Mouse (Mus musculus) heart, postnatal 0 days (tissue): ENCODE data around the gene Ramp1. TPM values are rescaled to one million over a fixed set of nuclear protein-coding genes. Genes with fewer than 3 reads are reported as not detected.
A peak's percentile ranks its signal among the peaks of the same experiment; 100 is the strongest.

ENCODE experiments used
- ATAC-seq: fragments of 200-750 bp; cut with Nextera tagmentation; 2 replicates; pipeline ENCODE4 v1.8.0; 2017; ENCODE audit warnings: low read depth, moderate number of reproducible peaks, moderate library complexity; ENCODE audit not compliant: insufficient read depth
- DNase-seq: peaks from one replicate; pipeline ENCODE4 v3.0.0-alpha.2; 2016; ENCODE audit warnings: low spot score
- H3K27ac ChIP-seq: fragments of 300-500 bp; sonication (generic); 2 replicates; pipeline ENCODE4 v1.5.1; 2014; ENCODE audit warnings: low read depth, mild to moderate bottlenecking
- H3K27me3 ChIP-seq: fragments of 300-500 bp; sonication (generic); 2 replicates; pipeline ENCODE4 v1.6.1; 2014; ENCODE audit warnings: low read length, mixed read lengths; ENCODE audit not compliant: control insufficient read depth, insufficient read depth
- H3K36me3 ChIP-seq: fragments of 300-500 bp; sonication (generic); replicated peaks from 2 replicates; pipeline ENCODE4 v1.6.1; 2014; ENCODE audit warnings: low read length, mixed read lengths; ENCODE audit not compliant: control insufficient read depth, insufficient read depth
- H3K4me1 ChIP-seq: fragments of 300-500 bp; sonication (generic); 2 replicates; pipeline ENCODE4 v1.6.1; 2014; ENCODE audit warnings: antibody characterized with exemption; ENCODE audit not compliant: control insufficient read depth, insufficient read depth
- H3K4me2 ChIP-seq: fragments of 300-500 bp; sonication (generic); 2 replicates; pipeline ENCODE4 v1.6.1; 2014; ENCODE audit warnings: low read depth, mild to moderate bottlenecking, low read length, moderate library complexity
- H3K4me3 ChIP-seq: fragments of 300-500 bp; sonication (generic); 2 replicates; pipeline ENCODE4 v1.5.1; 2014; ENCODE audit warnings: low read depth, low read length
- H3K9ac ChIP-seq: fragments of 300-500 bp; sonication (generic); replicated peaks from 2 replicates; pipeline ENCODE4 v1.6.1; 2014; ENCODE audit warnings: low read depth, low read length, mixed read lengths
- H3K9me3 ChIP-seq: fragments of 300-500 bp; sonication (generic); replicated peaks from 2 replicates; pipeline ENCODE4 v1.6.1; 2016; ENCODE audit warnings: low read length; ENCODE audit not compliant: control insufficient read depth
- CTCF ChIP-seq: IDR thresholded peaks from 2 replicates; pipeline ENCODE4 v1.5.1; 2016; ENCODE audit warnings: antibody characterized with exemption, control low read depth, low read depth
- EP300 ChIP-seq: IDR thresholded peaks from 2 replicates; pipeline ENCODE4 v1.6.1; 2016; ENCODE audit warnings: antibody characterized with exemption, low read depth
- WGBS: fragments of 180-500 bp; shearing (Covaris S2); extraction: QIAGEN DNeasy Blood & Tissue Kit; methylation state at CpG from one replicate; pipeline ENCODE4 v1.1.7; 2014; 5-methylcytosine and 5-hydroxymethylcytosine counted together
- polyA plus RNA-seq: library from polyadenylated mRNA; unstranded; fragments of >200 nt; fragmentation: Nextera tagmentation; extraction: Ambion mirVana; gene quantifications from 2 replicates; pipeline ENCODE4 v1.2.1, GENCODE M21; 2015
- total RNA-seq: library from RNA; depleted of rRNA; stranded (reverse); fragments of >200 nt; gene quantifications from 2 replicates; pipeline ENCODE4 v1.2.3, GENCODE M21; 2014; ENCODE audit warnings: low replicate concordance

Ramp1 gene
- total and polyA plus RNA-seq, 2 experiments from 2014 or later: 46.7 to 62.4 TPM

GRCm38 (mm10) chr1:91174796-91175195 lies 4.8 kb upstream of the Ramp1 start:
- no peak for TF ChIP-seq EP300
- TF ChIP-seq CTCF: no peak
- Histone ChIP-seq H3K9me3 (peaks cover 4% of the 10 kb centered on the region; the same call in 1 of the 2 replicates), H3K4me2 (no peak overlapping the region), H3K9ac (no peak overlapping the region), H3K36me3 (no peaks in the 10 kb centered on the region), H3K4me1 (peaks cover 7% of the 10 kb centered on the region; the same call in 1 of the 2 replicates), H3K27me3 (no peaks in the 10 kb centered on the region), H3K4me3 (no peak overlapping the region), H3K27ac (no peak overlapping the region)
- DNase-seq: no peak
- no peak for ATAC-seq
- WGBS: 89% methylated on average over 5 of the region's 5 CpGs

GRCm38 (mm10) chr1:91176026-91176425 lies 3.6 kb upstream of the Ramp1 start:
- Histone ChIP-seq H3K36me3 (no peaks in the 10 kb centered on the region), H3K9me3 (peaks cover 4% of the 10 kb centered on the region; the same call in 1 of the 2 replicates), H3K4me1 (peaks cover 12% of the 10 kb centered on the region; the same call in 1 of the 2 replicates), H3K9ac (no peak overlapping the region), H3K4me2 (no peak overlapping the region), H3K27me3 (no peaks in the 10 kb centered on the region), H3K4me3 (no peak overlapping the region), H3K27ac (no peak overlapping the region)
- DNase-seq: no peak
- TF ChIP-seq EP300: no peak
- no peak for TF ChIP-seq CTCF
- ATAC-seq: no peak
- WGBS: 71% methylated on average over 3 of the region's 3 CpGs

- DNase-seq: peak; percentile 21
- ATAC-seq: no peak
- Histone ChIP-seq H3K4me1 (peaks cover 15% of the 10 kb centered on the region; the same call in 1 of the 2 replicates), H3K36me3 (no peaks in the 10 kb centered on the region), H3K27me3 (no peaks in the 10 kb centered on the region), H3K9me3 (peaks cover 4% of the 10 kb centered on the region; the same call in 1 of the 2 replicates), H3K4me3 (no peak overlapping the region), H3K4me2 (no peak overlapping the region), H3K27ac (no peak overlapping the region), H3K9ac (no peak overlapping the region)
- no peak for TF ChIP-seq EP300
- TF ChIP-seq CTCF: no peak
- WGBS: 32% methylated on average over 4 of the region's 4 CpGs
These were observed 2.8 kb upstream of the Ramp1 start for GRCm38 (mm10) chr1:91176871-91177270.

- Histone ChIP-seq H3K4me3 (no peak overlapping the region), H3K27me3 (no peaks in the 10 kb centered on the region), H3K27ac (0 out of 2 replicates have a peak overlapping the region, but pooled peaks have one; percentile 49), H3K4me1 (peaks cover 23% of the 10 kb centered on the region; the same call in 1 of the 2 replicates), H3K9ac (peak overlapping the region; percentile 62; the same call in 1 of the 2 replicates), H3K36me3 (no peaks in the 10 kb centered on the region), H3K4me2 (peak overlapping the region; percentile 82; the same call in 1 of the 2 replicates), H3K9me3 (no peaks in the 10 kb centered on the region)
- DNase-seq: peak; percentile 83
- TF ChIP-seq EP300 (no peak), CTCF (peak; percentile 90)
- 22% methylated on average over 5 of the region's 5 CpGs for WGBS
- ATAC-seq: peak; percentile 67
These were observed 536 bp upstream of the Ramp1 start for GRCm38 (mm10) chr1:91179086-91179485.

- Histone ChIP-seq H3K27ac (peak overlapping the region; percentile 49), H3K4me1 (peaks cover 23% of the 10 kb centered on the region; the same call in 1 of the 2 replicates), H3K9ac (peak overlapping the region; percentile 62), H3K4me3 (peak overlapping the region; percentile 60), H3K4me2 (peak overlapping the region; percentile 82), H3K36me3 (no peaks in the 10 kb centered on the region), H3K9me3 (no peaks in the 10 kb centered on the region), H3K27me3 (no peaks in the 10 kb centered on the region)
- no peak for DNase-seq
- 5% methylated on average over 14 of the region's 14 CpGs for WGBS
- ATAC-seq: no peak; the same call in 1 of the 2 replicates
- TF ChIP-seq CTCF (no peak), EP300 (no peak)
These were observed 548 bp downstream of the Ramp1 start for GRCm38 (mm10) chr1:91180174-91180565.

GRCm38 (mm10) chr1:91180723-91181122 lies 1.1 kb downstream of the Ramp1 start:
- H3K9ac ChIP-seq: peak overlapping the region; percentile 62
- 54% methylated on average over 6 of the region's 6 CpGs for WGBS
- H3K36me3 ChIP-seq: no peaks in the 10 kb centered on the region
- peaks cover 23% of the 10 kb centered on the region; the same call in 1 of the 2 replicates for H3K4me1 ChIP-seq
- H3K27me3 ChIP-seq: no peaks in the 10 kb centered on the region
- H3K4me3 ChIP-seq: peak overlapping the region; percentile 60
- H3K4me2 ChIP-seq: peak overlapping the region; percentile 82
- TF ChIP-seq EP300 (no peak), CTCF (no peak)
- no peaks in the 10 kb centered on the region for H3K9me3 ChIP-seq
- DNase-seq: peak; percentile 10
- H3K27ac ChIP-seq: peak overlapping the region; percentile 49; the same call in 1 of the 2 replicates
- no peak for ATAC-seq
